Mouse (Mus musculus) G1E (cell line): Measurements from ENCODE around the gene Jag1. TPM values are rescaled to one million over a fixed set of nuclear protein-coding genes. Genes with fewer than 3 reads are reported as not detected.

Experiments used
- ATAC-seq: 2 replicates; pipeline ENCODE4 v1.8.0; 2016; ENCODE audit warnings: mild to moderate bottlenecking; ENCODE audit not compliant: insufficient number of reproducible peaks, poor library complexity, low FRiP score, severe bottlenecking; ENCODE audit errors: extremely low read depth
- DNase-seq: peaks from one replicate; pipeline ENCODE4 v3.0.0; 2012; ENCODE audit warnings: low spot score
- H3K27me3 ChIP-seq: 2 replicates; pipeline ENCODE4 v1.6.1; 2012; ENCODE audit warnings: mild to moderate bottlenecking, low read length, inconsistent platforms; ENCODE audit not compliant: insufficient read depth
- H3K36me3 ChIP-seq: replicated peaks from 2 replicates; pipeline ENCODE3; 2012; ENCODE audit warnings: mild to moderate bottlenecking, inconsistent platforms
- H3K4me1 ChIP-seq: 2 replicates; pipeline ENCODE4 v1.6.1; 2012; ENCODE audit warnings: low read depth, low read length, inconsistent platforms, mixed read lengths; ENCODE audit not compliant: insufficient read depth
- H3K4me3 ChIP-seq: 2 replicates; pipeline ENCODE4 v1.5.1; 2012; ENCODE audit warnings: low read depth, mild to moderate bottlenecking, inconsistent platforms, low read length, moderate library complexity, mixed read lengths
- H3K9me3 ChIP-seq: replicated peaks from 2 replicates; pipeline ENCODE4 v1.6.1; 2012; ENCODE audit warnings: inconsistent platforms
- CTCF ChIP-seq: IDR thresholded peaks from 2 replicates; pipeline ENCODE4 v1.5.1; 2012; ENCODE audit warnings: low read depth, low read length, inconsistent platforms, mixed read lengths
- GATA1 ChIP-seq: IDR thresholded peaks from 2 replicates; pipeline ENCODE4 v1.6.1; 2012; ENCODE audit warnings: borderline replicate concordance, low read length, inconsistent platforms, mixed read lengths
- GATA2 ChIP-seq: IDR thresholded peaks from 2 replicates; pipeline ENCODE4 v1.6.1; 2012; ENCODE audit warnings: low read depth, low read length, inconsistent platforms, borderline replicate concordance
- POLR2AphosphoS5 ChIP-seq: IDR thresholded peaks from 2 replicates; pipeline ENCODE4 v1.6.1; 2012; ENCODE audit warnings: low read depth, low read length, inconsistent platforms; ENCODE audit not compliant: insufficient replicate concordance
- TAL1 ChIP-seq: conservative IDR thresholded peaks from 2 replicates; pipeline ENCODE4 v1.6.1; 2012; ENCODE audit warnings: low read depth, low read length, inconsistent platforms, mixed read lengths
- polyA plus RNA-seq: library from polyadenylated mRNA; stranded (reverse); fragments of >175 nt; gene quantifications from 2 replicates; pipeline ENCODE4 v1.2.3, GENCODE M21; 2012
- total RNA-seq, 2 experiments: library from RNA; stranded (forward) in 1 of 2; stranded (reverse) in 1 of 2; fragments of 200-1000 nt in 1 of 2; fragments of >200 nt in 1 of 2; fragmentation: Nextera tagmentation in 1 of 2; gene quantifications; 2 replicates each; pipeline ENCODE4 v1.2.3; 2014 to 2017

The Jag1 gene
- total and polyA plus RNA-seq, 3 experiments = not detected

GRCm38 (mm10) chr2:137081001-137081400, 35.4 kb downstream of the Jag1 start:
- H3K4me3 ChIP-seq = no peak overlapping the region
- H3K36me3 ChIP-seq = no peaks in the 10 kb centered on the region
- peaks cover 24% of the 10 kb centered on the region for H3K9me3 ChIP-seq
- no peak for DNase-seq
- TF ChIP-seq TAL1 (no peak), POLR2AphosphoS5 (no peak), GATA1 (no peak), CTCF (no peak), GATA2 (no peak)
- no peaks in the 10 kb centered on the region for H3K4me1 ChIP-seq
- no peaks in the 10 kb centered on the region for H3K27me3 ChIP-seq
- no peak for ATAC-seq

DNA sequence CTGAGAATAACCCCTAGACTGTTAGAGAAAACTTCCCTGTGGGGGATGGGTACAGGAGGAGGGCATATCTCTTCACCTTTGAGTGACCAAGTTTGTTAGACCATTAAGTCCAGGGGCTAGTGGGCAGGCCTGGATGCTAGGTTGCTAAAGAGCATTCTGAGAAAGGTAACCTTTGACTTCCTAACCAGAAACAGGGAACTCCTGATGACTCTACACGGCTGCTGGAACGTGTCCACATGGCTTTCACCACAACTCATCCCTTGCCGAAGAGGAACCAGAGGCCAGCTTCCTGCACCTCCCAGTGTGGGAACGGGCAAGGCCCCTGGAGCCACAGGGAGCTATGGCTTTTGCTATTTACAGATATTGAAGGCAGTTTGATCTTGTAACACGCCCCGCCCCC, 36.0 kb downstream of the Jag1 start:
- H3K4me3 ChIP-seq = no peak overlapping the region
- H3K4me1 ChIP-seq = no peaks in the 10 kb centered on the region
- peaks cover 20% of the 10 kb centered on the region for H3K9me3 ChIP-seq
- TF ChIP-seq CTCF (no peak), TAL1 (no peak), POLR2AphosphoS5 (no peak), GATA1 (no peak), GATA2 (no peak)
- H3K27me3 ChIP-seq = no peaks in the 10 kb centered on the region
- no peaks in the 10 kb centered on the region for H3K36me3 ChIP-seq
- ATAC-seq (no peak), DNase-seq (no peak)

DNA sequence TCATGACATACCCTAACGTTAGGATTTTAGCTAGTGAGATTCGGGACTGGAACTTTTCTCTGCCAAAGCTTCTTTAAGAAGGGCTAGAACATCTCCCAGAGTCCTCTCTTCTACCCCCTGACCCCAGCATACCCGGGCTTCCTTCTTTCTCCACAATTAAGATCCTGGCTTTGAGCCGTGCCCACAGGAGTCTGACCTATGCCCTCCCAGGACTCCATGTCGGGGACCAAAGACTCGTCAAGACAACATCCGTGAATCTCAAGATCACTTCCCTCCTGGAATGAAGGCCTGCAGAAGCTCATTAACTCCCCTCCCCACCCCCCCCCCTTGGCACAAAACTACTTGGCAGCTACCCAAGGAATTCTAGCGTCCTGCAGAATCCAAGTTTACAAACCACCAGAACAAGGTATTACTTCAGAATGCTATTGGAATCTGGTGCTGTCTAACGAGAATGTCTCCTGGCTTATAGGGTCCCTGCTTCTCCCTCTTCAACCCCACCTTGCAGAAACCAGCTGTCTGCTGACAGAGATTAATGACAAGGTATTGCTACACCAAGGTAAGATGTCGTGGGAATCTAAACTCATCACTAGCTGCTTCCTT, 36.6 kb downstream of the Jag1 start:
- Histone ChIP-seq H3K36me3 (no peaks in the 10 kb centered on the region), H3K27me3 (no peaks in the 10 kb centered on the region), H3K4me3 (no peak overlapping the region), H3K4me1 (no peaks in the 10 kb centered on the region), H3K9me3 (peaks cover 13% of the 10 kb centered on the region)
- no peak for DNase-seq
- ATAC-seq = no peak
- TF ChIP-seq GATA1 = no peak
- no peak for TF ChIP-seq GATA2
- TF ChIP-seq POLR2AphosphoS5 = no peak
- no peak for TF ChIP-seq TAL1
- no peak for TF ChIP-seq CTCF

GRCm38 (mm10) chr2:137078771-137079170, 37.7 kb downstream of the Jag1 start:
- ATAC-seq (no peak), DNase-seq (no peak)
- Histone ChIP-seq H3K36me3 (no peaks in the 10 kb centered on the region), H3K4me1 (no peaks in the 10 kb centered on the region), H3K27me3 (no peaks in the 10 kb centered on the region), H3K9me3 (peaks cover 12% of the 10 kb centered on the region), H3K4me3 (no peak overlapping the region)
- TF ChIP-seq CTCF (no peak), GATA1 (no peak), TAL1 (no peak), POLR2AphosphoS5 (no peak), GATA2 (no peak)

DNA sequence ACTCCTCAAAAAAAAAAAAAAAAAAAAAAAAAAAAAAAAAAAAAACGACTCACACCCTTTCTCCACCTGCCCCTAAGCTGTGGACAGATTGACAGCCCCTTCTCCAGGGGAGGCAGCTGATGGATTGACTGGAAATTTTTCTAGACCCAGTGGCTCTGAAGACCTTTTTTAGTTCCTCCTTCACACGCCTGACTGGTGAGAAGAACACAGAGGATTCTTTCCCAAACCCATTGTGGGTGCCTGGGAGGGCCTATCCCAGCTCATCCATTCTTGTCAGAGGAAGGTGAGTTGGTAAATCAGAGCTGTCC, 42.2 kb downstream of the Jag1 start:
- Histone ChIP-seq H3K4me1 (no peaks in the 10 kb centered on the region), H3K4me3 (no peak overlapping the region), H3K27me3 (no peaks in the 10 kb centered on the region), H3K36me3 (no peaks in the 10 kb centered on the region), H3K9me3 (no peaks in the 10 kb centered on the region)
- TF ChIP-seq POLR2AphosphoS5 (no peak), TAL1 (no peak), GATA1 (no peak), CTCF (no peak), GATA2 (no peak)
- ATAC-seq (no peak), DNase-seq (no peak)

DNA sequence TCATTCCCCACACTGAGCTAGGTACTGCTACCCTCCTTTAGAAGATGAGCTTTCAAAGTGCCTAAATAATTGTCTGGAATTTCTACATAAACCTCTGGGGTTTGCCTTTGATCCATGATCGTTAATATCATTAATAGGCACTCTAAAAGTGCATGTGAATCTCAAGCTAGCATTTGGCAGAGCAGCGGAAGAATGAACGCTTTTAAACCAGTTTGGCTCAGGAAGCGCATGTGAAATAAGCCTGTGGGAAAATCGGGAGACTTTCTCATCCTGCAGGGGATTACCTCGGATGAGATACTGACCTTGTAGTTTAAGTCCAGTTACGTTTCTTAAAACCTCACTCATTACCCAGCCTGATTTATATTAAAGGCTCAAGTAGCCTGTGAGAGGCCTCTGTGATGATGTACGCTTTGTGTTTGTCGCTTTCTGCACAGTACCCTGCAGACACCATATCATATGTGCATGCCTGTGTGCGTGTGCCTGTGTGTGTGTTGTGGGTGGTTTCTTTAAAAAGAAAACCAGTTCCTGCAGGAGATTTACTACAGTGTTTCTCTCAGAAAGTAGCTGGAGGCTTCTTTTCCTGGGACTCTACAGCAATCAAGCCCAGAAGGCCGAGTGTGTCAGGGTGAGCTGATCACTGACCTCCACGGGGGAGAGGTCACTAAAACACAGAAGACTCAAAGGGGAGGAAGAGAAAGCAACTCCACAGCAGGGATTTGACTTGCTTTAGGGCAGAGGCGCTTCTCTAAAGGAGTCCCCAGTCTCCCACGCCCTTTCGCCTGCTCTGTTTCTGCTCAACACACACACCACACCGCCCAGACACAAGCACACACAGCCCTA, 42.8 kb downstream of the Jag1 start:
- DNase-seq = no peak
- H3K4me3 ChIP-seq = no peak overlapping the region
- H3K27me3 ChIP-seq = no peaks in the 10 kb centered on the region
- H3K9me3 ChIP-seq = no peaks in the 10 kb centered on the region
- no peaks in the 10 kb centered on the region for H3K4me1 ChIP-seq
- peaks cover 2% of the 10 kb centered on the region for H3K36me3 ChIP-seq
- TF ChIP-seq CTCF (no peak), GATA1 (no peak), TAL1 (no peak), POLR2AphosphoS5 (no peak), GATA2 (no peak)
- no peak for ATAC-seq
